Mouse (Mus musculus) heart, adult 2 months (tissue): ENCODE measurements at regions not wholly inside any gene's neighbourhood (a gene's known extent, or its start where the extent isn't known, plus 50 kb on each side); places are given as distances from the start of the nearest gene placed in this dataset.

Experiments
- DNase-seq, 2 experiments: peaks; one replicate each; pipeline ENCODE4 v3.0.0; 2021
- H3K27ac ChIP-seq: fragments of 200-600 bp; 2 replicates; pipeline ENCODE4 v1.8.1; 2022
- H3K27me3 ChIP-seq: fragments of 200-500 bp; 2 replicates; pipeline ENCODE4 v1.6.1; 2012; ENCODE audit warnings: mild to moderate bottlenecking, low read length, inconsistent platforms, mixed read lengths; ENCODE audit not compliant: control insufficient read depth, insufficient read depth
- H3K36me3 ChIP-seq: fragments of 200-500 bp; 2 replicates; pipeline ENCODE4 v1.6.1; 2012; ENCODE audit warnings: low read length, inconsistent platforms; ENCODE audit not compliant: control insufficient read depth, insufficient read depth
- H3K4me1 ChIP-seq: fragments of 200-500 bp; 2 replicates; pipeline ENCODE4 v1.6.1; 2011; ENCODE audit warnings: low read length; ENCODE audit not compliant: control insufficient read depth, insufficient read depth
- H3K4me3 ChIP-seq: fragments of 200-600 bp; 2 replicates; pipeline ENCODE4 v1.8.1; 2022
- H3K79me2 ChIP-seq: fragments of 200-500 bp; replicated peaks from 2 replicates; pipeline ENCODE4 v1.6.1; 2012; ENCODE audit warnings: mild to moderate bottlenecking, inconsistent platforms, low read length, moderate library complexity, mixed read lengths; ENCODE audit not compliant: control insufficient read depth, insufficient read depth
- H3K9ac ChIP-seq: fragments of 200-500 bp; 2 replicates; pipeline ENCODE4 v1.6.1; 2012; ENCODE audit warnings: low read depth, mild to moderate bottlenecking, control low read depth, inconsistent platforms, low read length, mixed read lengths
- CTCF ChIP-seq: fragments of 200-600 bp; IDR thresholded peaks from 2 replicates; pipeline ENCODE4 v1.8.1; 2022; ENCODE audit warnings: antibody characterized with exemption, mild to moderate bottlenecking, moderate library complexity
- EP300 ChIP-seq: fragments of 200-500 bp; IDR thresholded peaks from 2 replicates; pipeline ENCODE4 v1.6.1; 2011; ENCODE audit warnings: low read depth, low read length, control low read depth; ENCODE audit not compliant: insufficient read depth
- POLR2A ChIP-seq: fragments of 200-500 bp; IDR thresholded peaks from 2 replicates; pipeline ENCODE4 v1.6.1; 2011; ENCODE audit warnings: mild to moderate bottlenecking, low read depth, low read length, control low read depth; ENCODE audit not compliant: insufficient read depth
- WGBS: fragments of 180-500 bp; shearing (Covaris S2); methylation state at CpG from one replicate; pipeline ENCODE4 v1.1.7; 2018; 5-methylcytosine and 5-hydroxymethylcytosine counted together
- intact Hi-C: fragments of 180-260 bp; cut with DNase I; formaldehyde crosslinking; loops from one replicate; pipeline ENCODE4 v1.15.1; 2025

DNA sequence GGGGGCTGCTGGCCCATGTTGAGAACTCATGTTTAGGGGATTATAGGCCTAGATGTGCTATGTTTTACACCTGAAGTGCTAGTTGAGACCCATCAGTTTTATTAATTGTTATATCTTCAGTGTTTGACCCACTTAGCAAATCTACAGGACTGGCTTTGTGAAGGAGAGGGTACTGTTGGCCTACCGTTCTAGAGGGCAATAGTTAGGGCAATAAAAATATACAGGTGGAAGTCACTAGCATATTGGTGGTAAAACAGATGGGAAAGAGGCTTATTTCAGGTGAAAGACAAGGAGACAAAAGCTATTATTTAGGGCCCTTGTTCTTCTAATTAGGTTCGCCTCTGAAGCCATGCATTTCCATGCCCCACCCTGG, 55.2 kb upstream of the Ralgps2 start:
- 96% methylated on average over 2 of the region's 2 CpGs for WGBS
- no peak for DNase-seq
- TF ChIP-seq EP300 (no peak), CTCF (no peak), POLR2A (no peak)
- Histone ChIP-seq H3K9ac (no peak overlapping the region), H3K27me3 (no peaks in the 10 kb centered on the region), H3K4me1 (no peaks in the 10 kb centered on the region), H3K36me3 (no peaks in the 10 kb centered on the region), H3K79me2 (no peaks in the 10 kb centered on the region), H3K4me3 (no peak overlapping the region), H3K27ac (no peak overlapping the region)
- intact Hi-C loops = no loop called here

DNA sequence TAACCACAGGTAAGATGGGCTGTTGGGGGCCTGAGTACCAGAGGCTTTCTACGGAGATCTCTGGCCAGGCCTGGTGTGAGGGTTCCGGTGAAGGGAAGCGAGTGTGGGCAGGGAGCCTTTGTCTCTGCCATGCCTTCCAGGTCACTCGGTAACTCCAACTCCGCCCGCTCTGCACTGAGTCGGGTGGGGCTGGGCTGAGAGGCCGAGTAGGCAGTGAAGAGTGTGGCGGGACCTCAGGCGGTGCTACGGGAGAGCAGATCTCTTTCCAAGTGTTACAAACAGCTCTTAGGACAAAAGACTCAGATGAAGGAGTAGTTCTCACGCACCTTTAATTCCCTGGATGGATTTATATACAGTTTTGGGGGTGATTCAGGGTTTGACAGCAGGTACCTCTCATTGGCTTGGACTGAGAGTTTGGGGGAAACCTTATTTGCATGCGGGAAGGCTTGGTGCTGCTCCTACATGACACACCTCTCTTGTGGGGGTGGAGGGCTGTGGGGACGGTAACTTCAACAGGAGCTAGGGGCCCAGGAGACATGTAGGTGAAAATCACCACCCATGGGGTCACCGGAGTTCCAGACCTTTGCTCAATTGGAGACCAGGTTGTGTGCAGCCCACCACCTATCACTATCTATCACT, 54.7 kb upstream of the Ralgps2 start:
- DNase-seq = no peak
- 84% methylated on average over 15 of the region's 15 CpGs for WGBS
- Histone ChIP-seq H3K4me1 (no peaks in the 10 kb centered on the region), H3K9ac (no peak overlapping the region), H3K79me2 (no peaks in the 10 kb centered on the region), H3K27ac (no peak overlapping the region), H3K27me3 (no peaks in the 10 kb centered on the region), H3K4me3 (no peak overlapping the region), H3K36me3 (no peaks in the 10 kb centered on the region)
- TF ChIP-seq EP300 = no peak
- no peak for TF ChIP-seq POLR2A
- no peak for TF ChIP-seq CTCF
- intact Hi-C loops = no loop called here

DNA sequence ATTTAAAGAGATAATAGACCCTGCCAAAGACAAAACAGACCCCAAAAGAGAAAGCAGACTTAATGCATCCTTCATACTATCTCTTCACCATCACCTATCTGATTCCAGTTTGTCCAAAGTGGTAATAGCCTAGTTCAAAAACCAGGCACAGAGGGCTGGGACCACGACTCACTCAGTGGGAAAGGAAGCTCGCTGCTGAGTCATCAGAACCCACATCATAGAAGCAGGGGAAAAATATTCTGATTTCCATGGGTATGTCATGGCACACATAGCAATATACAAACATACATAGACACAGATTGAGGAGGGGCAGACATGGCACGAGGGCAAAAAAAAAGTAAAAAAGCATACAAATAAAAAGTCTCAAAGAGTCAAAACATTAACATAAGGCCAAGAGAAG, 53.7 kb upstream of the Ralgps2 start:
- intact Hi-C loops = no loop called here
- H3K27me3 ChIP-seq = no peaks in the 10 kb centered on the region
- 78% methylated on average over 3 of the region's 3 CpGs for WGBS

DNA sequence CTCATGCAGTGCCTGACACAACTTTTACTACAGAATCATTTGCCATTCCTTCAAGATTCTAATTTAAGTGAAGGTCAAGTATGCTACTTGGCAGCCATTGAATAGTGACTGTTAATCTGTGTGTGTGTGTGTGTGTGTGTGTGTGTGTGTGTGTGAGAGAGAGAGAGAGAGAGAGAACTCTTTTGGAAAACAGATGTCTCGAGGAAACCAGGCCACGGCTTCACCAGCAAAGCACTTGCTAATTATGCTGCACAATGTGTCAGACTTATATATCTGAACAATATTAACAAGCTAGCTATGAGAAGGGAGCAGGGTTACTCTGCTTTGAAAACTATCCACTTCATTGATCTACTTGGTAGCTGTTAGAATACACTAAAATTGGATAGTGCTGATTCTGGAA, 53.1 kb upstream of the Ralgps2 start:
- no peak overlapping the region for H3K4me3 ChIP-seq
- no peak for TF ChIP-seq EP300
- no peaks in the 10 kb centered on the region for H3K79me2 ChIP-seq
- WGBS = 34% methylated on average over 2 of the region's 2 CpGs
- no peaks in the 10 kb centered on the region for H3K4me1 ChIP-seq
- no peaks in the 10 kb centered on the region for H3K27me3 ChIP-seq
- DNase-seq = no peak
- intact Hi-C loops = no loop called here
- no peak overlapping the region for H3K27ac ChIP-seq
- no peaks in the 10 kb centered on the region for H3K36me3 ChIP-seq
- H3K9ac ChIP-seq = no peak overlapping the region

More for the DNA sequence above, 53.7 kb upstream of the Ralgps2 start:
- TF ChIP-seq CTCF = no peak
- TF ChIP-seq POLR2A = no peak
- TF ChIP-seq EP300 = no peak
- no peak overlapping the region for H3K9ac ChIP-seq
- H3K4me3 ChIP-seq = no peak overlapping the region
- no peaks in the 10 kb centered on the region for H3K36me3 ChIP-seq
- no peaks in the 10 kb centered on the region for H3K79me2 ChIP-seq
- DNase-seq = no peak
- H3K4me1 ChIP-seq = no peaks in the 10 kb centered on the region
- no peak overlapping the region for H3K27ac ChIP-seq

DNA sequence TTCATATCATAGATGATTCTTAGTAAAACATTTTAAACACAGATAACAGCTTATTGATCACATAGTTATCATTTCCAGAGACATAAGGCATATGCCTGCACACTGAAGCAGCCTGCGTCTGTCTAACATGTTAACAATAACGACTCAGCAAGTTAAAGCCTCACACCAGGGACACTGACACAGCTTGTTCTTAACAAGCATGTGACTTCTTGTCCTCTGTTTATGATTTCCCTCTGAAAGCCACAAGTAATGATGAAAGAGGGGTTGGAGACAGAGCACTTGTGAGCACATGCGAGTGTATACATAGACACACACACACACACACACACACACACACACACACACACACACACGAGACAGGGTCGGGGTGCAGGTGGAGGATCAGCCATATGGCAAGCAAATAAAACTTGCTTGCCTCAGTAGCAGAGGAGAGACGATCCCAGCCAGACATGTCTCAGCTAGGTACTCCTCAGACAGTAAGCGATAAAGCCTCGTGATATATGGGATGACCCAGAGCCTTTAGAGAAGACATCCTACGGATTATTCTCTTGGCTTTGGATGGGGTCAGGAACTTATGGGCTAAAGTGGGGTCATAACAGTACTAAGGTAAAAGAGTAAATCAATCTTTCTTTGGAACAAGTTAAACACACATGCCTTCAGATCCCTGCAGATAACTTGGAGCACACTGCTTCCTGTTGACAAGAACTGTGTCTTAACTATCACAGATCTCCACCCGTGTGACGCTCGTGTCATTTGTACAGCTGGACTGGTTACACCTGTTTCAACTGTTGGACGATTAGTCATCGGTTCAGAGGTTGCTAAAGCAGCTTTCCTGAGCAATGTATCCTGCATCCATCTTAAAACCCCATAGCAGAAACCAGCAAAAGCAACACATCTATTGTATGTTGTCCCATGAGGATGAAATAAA, 51.4 kb upstream of the Ralgps2 start:
- no peaks in the 10 kb centered on the region for H3K36me3 ChIP-seq
- no peak overlapping the region for H3K4me3 ChIP-seq
- H3K27ac ChIP-seq = no peak overlapping the region
- WGBS = 69% methylated on average over 14 of the region's 14 CpGs
- no peaks in the 10 kb centered on the region for H3K27me3 ChIP-seq
- TF ChIP-seq EP300 = no peak
- no peak for TF ChIP-seq POLR2A
- TF ChIP-seq CTCF = no peak
- intact Hi-C loops = no loop called here
- DNase-seq = no peak
- H3K9ac ChIP-seq = no peak overlapping the region
- H3K79me2 ChIP-seq = no peaks in the 10 kb centered on the region
- peaks cover 5% of the 10 kb centered on the region for H3K4me1 ChIP-seq

DNA sequence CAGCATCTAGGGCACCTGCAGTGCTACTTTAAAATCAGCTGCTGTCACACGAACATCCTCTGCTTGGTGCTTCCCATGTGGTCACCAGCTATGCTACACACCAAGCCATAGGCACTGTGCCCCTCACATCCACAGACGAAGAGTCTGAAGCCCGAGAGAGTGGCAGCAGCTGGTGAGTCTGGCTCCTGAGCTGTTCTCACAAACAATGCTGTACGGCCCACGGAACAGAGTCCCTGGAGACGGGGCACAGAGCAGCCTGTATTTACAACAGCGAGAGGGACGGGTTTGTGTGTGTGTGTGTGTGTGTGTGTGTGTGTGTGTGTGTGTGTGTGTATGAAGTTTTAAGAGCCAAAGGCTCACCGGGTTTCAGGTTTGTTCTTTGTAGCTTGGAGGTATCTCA, 50.7 kb upstream of the Ralgps2 start:
- intact Hi-C loops = no loop called here
- TF ChIP-seq EP300 (no peak), CTCF (no peak), POLR2A (no peak)
- Histone ChIP-seq H3K79me2 (no peaks in the 10 kb centered on the region), H3K4me3 (no peak overlapping the region), H3K27me3 (no peaks in the 10 kb centered on the region), H3K9ac (no peak overlapping the region), H3K36me3 (no peaks in the 10 kb centered on the region), H3K4me1 (peaks cover 6% of the 10 kb centered on the region), H3K27ac (no peak overlapping the region)
- DNase-seq = peak in 1 of 2 experiments; percentile 30
- WGBS = 66% methylated on average over 9 of the region's 9 CpGs
